Mouse (Mus musculus) frontal cortex, postnatal 36 days (tissue): ENCODE results near the gene A930033H14Rik.

ENCODE experiments used
- DNase-seq, 2 experiments: peaks; one replicate each; pipeline ENCODE4 v3.0.0; 2022; ENCODE audit warnings: low spot score in 2 of 2

A930033H14Rik gene

GRCm38 (mm10) chr10:69193721-69194120, 19.2 kb downstream of the A930033H14Rik start:
- DNase-seq, result no peak

- no peak for DNase-seq
Measured at GRCm38 (mm10) chr10:69192266-69192665, 20.6 kb downstream of the A930033H14Rik start.

- DNase-seq, result no peak
Measured at GRCm38 (mm10) chr10:69190434-69191160, 22.3 kb downstream of the A930033H14Rik start.

- no peak for DNase-seq
Measured at GRCm38 (mm10) chr10:69187773-69188443, 25.0 kb downstream of the A930033H14Rik start.

- peak; percentile 45 to 69 for DNase-seq
Measured at GRCm38 (mm10) chr10:69185894-69186893, 26.7 kb downstream of the A930033H14Rik start.

GRCm38 (mm10) chr10:69185431-69185830, 27.5 kb downstream of the A930033H14Rik start:
- DNase-seq, result no peak

GRCm38 (mm10) chr10:69184903-69185302, 28.0 kb downstream of the A930033H14Rik start:
- DNase-seq, result no peak

GRCm38 (mm10) chr10:69180997-69181396, 31.9 kb downstream of the A930033H14Rik start:
- no peak for DNase-seq

GRCm38 (mm10) chr10:69179341-69179740, 33.6 kb downstream of the A930033H14Rik start:
- DNase-seq, result no peak

- DNase-seq, result no peak
Measured at GRCm38 (mm10) chr10:69176116-69176515, 36.8 kb downstream of the A930033H14Rik start.

GRCm38 (mm10) chr10:69172412-69172811, 40.5 kb downstream of the A930033H14Rik start:
- no peak for DNase-seq

- DNase-seq, result no peak
Measured at GRCm38 (mm10) chr10:69166514-69166913, 46.4 kb downstream of the A930033H14Rik start.

GRCm38 (mm10) chr10:69165847-69166246, 47.1 kb downstream of the A930033H14Rik start:
- no peak for DNase-seq

- no peak for DNase-seq
Measured at GRCm38 (mm10) chr10:69165125-69165524, 47.8 kb downstream of the A930033H14Rik start.

GRCm38 (mm10) chr10:69163216-69163615, 49.7 kb downstream of the A930033H14Rik start:
- DNase-seq, result no peak

- DNase-seq, result no peak
Measured at GRCm38 (mm10) chr10:69162577-69162976, 50.3 kb downstream of the A930033H14Rik start.

GRCm38 (mm10) chr10:69161503-69161902, 51.4 kb downstream of the A930033H14Rik start:
- no peak for DNase-seq

GRCm38 (mm10) chr10:69160877-69161276, 52.0 kb downstream of the A930033H14Rik start:
- no peak for DNase-seq
